Mouse (Mus musculus) thymus, postnatal 0 days (tissue): Measurements from ENCODE around the gene Ift74. TPM values are rescaled to one million over a fixed set of nuclear protein-coding genes. Genes with fewer than 3 reads are reported as not detected.

ENCODE experiments used
- DNase-seq: peaks from one replicate; pipeline ENCODE4 v3.0.0-alpha.2; 2015; ENCODE audit warnings: low spot score
- microRNA counts: library from miRNA; unstranded; fragments of <30 nt; microRNA quantifications from one replicate; lab custom pipeline; 2015
- microRNA-seq: library from miRNA; unstranded; fragments of <30 nt; microRNA quantifications from one replicate; pipeline ENCODE4, GENCODE M21; 2016; ENCODE audit warnings: borderline number of aligned reads
- polyA plus RNA-seq: library from polyadenylated mRNA; unstranded; fragments of >200 nt; fragmentation: Nextera tagmentation; extraction: Ambion mirVana; gene quantifications from 2 replicates; pipeline ENCODE4 v1.2.1, GENCODE M21; 2015

Gene Ift74
- polyA plus RNA-seq, 1 experiment from 2014 or later = 14.2 TPM

DNA sequence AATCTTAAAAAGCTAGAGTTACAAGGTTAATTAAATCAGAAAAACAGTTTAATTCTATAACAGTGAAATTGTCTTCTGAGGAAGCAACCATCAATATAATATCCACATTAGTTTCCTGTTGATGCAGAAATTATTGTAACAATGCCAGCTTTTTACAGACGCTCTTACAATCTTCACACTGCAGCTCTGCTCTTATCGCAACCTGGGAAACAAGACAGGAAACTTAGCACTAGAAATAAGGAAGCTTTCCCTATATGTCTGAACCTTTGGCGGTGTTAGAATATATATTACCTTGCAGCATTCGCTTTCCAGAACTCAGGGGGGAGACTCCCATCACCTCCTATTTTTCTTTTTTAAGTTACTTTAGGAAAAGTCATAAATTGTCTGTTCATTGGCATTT lies 76.8 kb downstream of the Ift74 start:
- no peak for DNase-seq

DNA sequence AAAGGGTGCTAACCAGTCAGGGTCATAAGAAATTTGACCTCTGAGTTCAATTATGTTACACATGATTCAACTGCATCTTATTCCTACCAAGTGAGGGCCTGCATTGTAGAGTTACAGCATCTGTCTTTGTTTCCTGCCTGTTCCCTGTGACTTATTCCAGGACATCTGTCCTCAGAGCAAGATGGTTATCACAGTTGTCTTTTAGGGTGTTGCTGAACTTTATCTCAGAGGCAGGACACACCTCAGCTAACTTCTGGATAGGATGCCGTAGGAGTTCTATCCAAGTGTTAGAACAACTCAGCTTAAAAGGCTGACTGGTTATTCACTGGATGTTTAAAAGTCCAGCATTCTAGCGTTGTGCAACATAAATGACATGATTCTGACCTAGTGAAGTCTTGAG lies 77.9 kb downstream of the Ift74 start:
- DNase-seq = no peak

DNA sequence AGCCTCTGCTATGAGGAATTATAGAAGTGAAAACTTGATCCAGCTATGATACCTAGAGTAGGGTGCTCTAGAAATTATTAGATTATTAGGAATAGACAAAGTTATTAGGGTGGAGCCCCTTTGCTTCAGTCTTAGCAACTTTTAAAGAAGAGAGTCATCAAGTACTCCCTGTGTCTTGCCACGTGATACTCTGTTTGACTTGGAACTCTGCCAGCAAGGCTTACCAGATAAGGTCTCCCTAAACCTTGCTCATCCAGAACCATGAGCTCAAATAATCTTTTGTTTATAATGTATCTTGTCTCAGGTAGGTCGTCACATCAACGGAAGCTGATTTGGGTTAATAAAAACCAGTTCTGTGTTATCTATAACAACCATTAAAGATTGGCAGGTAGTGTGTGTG lies 82.1 kb downstream of the Ift74 start:
- DNase-seq = no peak

DNA sequence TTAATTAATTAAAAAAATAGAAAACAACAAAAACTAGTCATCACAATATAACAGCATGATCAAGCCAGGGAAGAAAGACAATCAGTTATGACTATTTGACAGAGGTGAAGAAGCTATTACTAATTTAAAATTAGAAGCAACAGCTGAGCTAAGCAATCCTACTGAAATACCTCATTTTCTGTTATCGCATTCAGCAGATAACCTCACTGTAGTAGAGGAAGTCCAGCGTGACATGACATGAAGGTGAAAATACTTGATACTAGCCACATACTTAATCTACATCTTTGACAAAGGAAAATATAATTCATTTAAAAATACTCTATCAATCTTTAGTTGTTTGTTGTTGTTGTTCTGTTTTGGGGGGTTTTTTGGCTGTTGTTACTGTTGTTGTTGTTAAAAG lies 96.7 kb downstream of the Ift74 start:
- DNase-seq = no peak

DNA sequence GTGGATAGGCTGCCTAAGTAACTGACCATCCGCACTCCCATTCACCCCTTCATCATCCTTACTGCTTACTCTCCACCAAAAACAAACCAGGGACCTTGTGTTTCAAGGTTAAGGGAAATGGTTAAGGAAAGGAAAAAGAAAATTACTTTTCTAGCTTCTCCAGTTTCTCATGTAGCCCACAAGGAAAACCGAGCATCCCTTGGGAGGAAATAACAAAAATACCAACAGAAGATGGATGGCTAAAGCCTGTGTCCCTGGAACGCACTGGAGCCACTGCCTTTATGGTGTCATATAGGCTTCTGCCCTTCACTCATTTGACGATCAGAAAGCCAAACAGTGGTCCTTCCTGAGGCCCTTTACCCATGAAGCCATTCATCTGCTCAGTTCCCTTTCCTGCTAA lies 97.1 kb downstream of the Ift74 start:
- DNase-seq = no peak

DNA sequence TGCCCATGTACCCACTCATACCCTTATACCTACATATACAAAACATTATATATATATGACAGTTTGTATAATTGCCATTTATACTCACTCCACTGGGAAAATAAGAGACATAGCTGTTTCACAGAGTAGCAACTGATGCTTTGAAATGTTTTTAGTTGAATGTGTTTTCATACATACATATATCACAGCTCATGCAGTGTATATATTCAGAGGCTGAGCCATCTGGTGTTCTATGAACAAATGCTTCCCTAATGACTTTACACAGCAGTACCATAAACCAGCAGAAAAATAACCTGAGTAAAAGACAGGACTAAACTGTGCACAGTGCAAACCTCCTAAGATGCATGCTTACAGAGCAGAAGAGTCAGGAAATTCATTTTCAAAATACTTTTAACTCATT lies 99.5 kb downstream of the Ift74 start:
- DNase-seq = no peak

DNA sequence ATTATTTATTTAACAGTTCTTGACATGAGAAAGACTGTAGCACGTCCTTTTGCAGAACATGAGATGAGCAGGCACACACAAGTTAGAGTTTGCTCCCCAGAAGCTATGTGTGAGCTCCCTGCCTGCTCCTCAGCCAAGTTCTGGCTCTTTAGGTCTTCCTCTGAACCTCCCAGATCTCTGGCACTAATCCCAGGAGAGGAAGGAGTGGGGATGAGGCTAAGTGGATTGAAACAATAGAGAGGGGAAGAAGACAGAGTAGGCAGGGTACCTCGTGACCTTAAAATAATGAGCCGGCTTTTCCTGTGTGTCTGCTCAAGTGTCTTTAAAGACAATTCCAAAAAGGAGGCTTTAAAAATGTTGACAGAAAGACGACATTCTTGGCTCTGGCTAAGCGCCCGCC lies 100.9 kb downstream of the Ift74 start:
- no peak for DNase-seq

DNA sequence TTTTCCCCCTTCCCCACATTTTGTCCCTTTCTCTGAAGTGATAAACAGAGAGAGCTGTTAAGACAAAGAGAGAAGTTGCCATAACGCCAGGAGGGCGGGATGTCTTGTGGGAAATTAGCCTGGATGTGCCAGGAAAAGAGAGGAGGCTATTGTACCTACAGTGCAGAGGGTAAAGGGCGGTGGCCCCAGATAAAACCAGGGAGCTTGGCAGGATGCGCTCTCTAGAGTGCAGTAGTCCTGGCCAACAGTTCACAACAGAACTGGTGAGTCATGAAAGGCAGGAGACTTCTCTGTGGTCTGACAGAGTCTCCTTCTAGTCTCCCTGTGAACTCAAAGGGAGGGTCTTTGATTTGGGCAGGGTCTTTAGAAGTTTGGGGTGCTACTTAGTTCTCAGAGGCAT lies 111.5 kb downstream of the Ift74 start:
- DNase-seq = no peak

DNA sequence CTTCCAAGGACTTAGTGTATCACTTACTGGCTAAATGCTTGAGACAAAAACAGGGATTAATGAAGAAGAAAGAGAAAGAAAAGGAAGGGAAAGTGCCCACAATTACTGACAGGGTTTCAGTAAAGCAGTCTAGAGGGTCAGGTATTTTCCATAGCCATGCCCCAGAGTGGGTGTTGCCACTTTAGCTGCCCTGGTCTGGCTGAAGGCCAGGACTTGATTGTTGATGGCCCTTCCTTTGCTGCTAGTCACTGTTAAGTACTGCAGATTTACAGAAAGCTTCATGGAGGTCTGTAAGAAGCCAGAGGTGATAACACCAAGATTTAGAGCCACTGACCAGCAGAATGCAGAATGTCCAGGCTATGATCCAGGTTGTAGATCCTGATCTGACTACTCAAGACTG lies 118.4 kb downstream of the Ift74 start:
- DNase-seq = no peak

DNA sequence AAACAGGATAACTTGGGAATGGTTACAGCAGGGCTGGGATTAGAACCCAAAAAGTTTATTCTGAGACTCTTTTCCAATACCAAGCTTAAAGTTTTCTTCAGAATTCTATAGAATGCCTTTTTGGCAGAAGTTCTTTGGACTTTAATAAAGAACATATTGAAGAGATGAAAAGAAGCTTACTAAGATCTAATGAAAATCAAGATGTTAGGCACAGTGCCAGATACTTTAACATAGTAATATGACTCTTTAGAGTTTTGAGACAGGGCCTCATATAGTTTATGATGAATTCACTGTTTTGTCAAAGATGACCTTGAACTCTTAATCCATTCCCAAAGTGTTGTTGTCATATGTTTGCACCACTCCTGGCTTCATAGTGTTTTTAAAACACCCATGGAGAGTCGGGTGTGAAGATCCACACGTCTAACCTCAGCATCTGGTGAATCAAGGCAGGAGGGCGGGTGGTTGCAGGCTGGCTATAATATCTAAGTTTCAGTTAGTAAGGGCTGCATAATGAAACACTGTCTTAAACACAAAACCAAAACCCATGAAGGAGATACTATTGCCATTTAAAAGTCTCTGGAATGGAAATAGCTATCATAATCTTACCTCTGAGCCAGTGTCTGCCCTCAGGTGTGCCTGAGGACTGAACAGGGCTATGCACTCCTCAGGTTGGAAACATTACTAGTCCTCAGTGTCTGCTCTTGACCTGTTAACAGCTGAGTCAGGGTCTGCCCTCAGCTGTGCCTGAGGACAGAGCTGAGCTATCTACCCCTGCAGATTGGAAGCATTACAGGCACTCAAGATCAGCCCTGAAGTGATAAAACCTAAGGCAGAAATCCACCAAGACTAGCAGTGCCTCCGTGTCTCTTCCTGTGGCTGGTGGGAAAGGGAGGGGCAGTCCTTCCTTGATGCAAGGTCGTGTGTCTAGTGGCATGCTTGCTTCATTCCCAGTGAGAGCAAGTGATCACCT lies 123.3 kb downstream of the Ift74 start:
- no peak for DNase-seq

DNA sequence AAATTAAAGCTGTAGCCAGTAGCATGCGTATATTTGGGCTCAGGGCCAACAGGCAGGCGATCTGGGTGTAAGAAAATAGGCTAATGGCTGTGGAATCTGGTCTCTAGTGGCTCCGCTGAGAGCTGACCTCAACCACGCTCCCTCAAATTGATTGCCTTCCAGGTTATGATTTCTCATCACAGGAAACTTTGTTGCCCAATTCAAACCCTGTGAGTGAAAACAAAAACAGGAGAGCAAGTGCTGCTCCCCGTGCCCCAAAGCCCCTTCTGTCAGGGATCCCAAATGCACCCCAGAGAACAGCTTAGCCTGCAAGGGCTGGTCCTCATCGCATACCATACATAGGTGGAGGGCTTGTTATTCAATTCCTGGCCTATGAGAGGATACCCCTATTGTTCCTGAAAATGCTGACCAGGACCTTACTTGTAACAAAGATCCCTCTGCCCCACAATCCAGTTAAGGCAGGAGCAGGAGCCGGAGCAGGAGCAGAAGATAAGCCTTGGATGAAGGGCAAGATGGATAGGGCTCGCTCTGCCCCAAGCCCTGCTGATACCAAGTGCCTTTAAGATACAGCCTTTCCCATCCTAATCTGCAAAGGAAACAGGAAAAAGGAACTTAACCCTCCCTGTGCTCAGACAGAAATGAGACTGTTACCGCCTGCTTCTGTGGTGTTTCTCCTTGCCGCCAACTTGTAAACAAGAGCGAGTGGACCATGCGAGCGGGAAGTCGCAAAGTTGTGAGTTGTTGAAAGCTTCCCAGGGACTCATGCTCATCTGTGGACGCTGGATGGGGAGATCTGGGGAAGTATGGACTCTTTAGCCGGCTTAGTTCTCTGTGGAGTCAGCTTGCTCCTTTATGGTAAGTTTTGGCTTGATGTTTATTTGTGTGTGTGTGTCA lies 124.8 kb downstream of the Ift74 start, which contains the start of gene Tek:
Gene Tek, plus strand, starts transcription at position 452 of the 894 bp plus-strand sequence.
- no peak for DNase-seq

DNA sequence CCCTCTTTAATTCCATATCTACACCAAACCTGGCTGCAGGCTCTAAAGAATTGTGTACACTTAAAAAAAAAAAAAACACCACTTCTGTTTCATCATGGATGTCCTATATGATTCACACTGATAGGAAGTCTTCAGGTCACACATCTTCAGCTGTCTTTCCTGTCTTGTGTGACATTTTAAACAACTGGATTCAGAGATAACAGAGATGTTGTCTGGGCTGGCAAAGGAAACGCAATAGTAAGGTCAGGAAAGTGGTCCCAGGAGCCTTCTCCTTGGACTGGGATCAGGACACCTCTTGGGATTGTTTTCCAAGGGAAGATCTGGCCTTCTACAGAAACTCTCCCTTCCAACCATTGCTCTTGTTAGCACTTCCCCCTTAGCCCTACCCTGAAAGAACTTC lies 127.5 kb downstream of the Ift74 start:
- no peak for DNase-seq

MicroRNAs encoded within 50 kb of the gene (microRNA counts, 519-probe panel; counts per million panel counts)
- microRNA mmu-miR-872 (lab: Ali Mortazavi, UCI) = 3,380 counts per million, percentile 75 among the panel's probes with 10 or more counts

Small RNAs within 50 kb of the gene (microRNA-seq; reads per million reads assigned to microRNA genes)
- 1,475 reads per million, percentile 76 among the genes with 10 or more reads in this experiment for gene Mir872

Other genes starting within 250 kb of the Ift74 start
- 0.40 TPM in 1 of 2 replicates, not detected in the other for gene Gm10306, start 57.9 kb upstream of the Ift74 start, polyA plus RNA-seq
- 20.1 and 24.0 TPM in 2 replicates for gene Caap1, start 57.7 kb upstream of the Ift74 start, polyA plus RNA-seq
- gene Plaa, start 11.2 kb upstream of the Ift74 start, polyA plus RNA-seq = 67.5 and 74.6 TPM in 2 replicates
- gene Lrrc19, start 35.7 kb downstream of the Ift74 start, polyA plus RNA-seq = 0.09 and 0.12 TPM in 2 replicates
- 2.9 and 3.1 TPM in 2 replicates for gene Tek, start 124.8 kb downstream of the Ift74 start, polyA plus RNA-seq